In genomic region chr2:153122701-153123100, GRCm38 (mm10) we compare ENCODE assay signal across 31 mouse cellular contexts. TPM values are rescaled to one million over a fixed set of nuclear protein-coding genes. Genes with fewer than 3 reads are reported as not detected.
DNase-seq lines count a peak whose midpoint lies in the region; ATAC-seq and TF ChIP-seq lines count a peak whose summit lies in the region.
"Had no signal": no experiment of that assay in that cellular context is flagged by ENCODE, and none has a peak within 500 bp of the region (broad histone marks: within the 10 kb centered on the region; RNA-seq: fewer than 3 reads in every experiment).

No protein-coding gene starts in this region.

- WGBS in liver, postnatal 0 days (ENCODE audit: insufficient replicate concordance), result 66% methylated on average over 7 of the region's 7 CpGs
- WGBS in liver, embryonic 11.5 days, result 76% methylated on average over 7 of the region's 7 CpGs
- 81% methylated on average over 7 of the region's 7 CpGs for WGBS in stomach, postnatal 0 days
- WGBS in intestine, embryonic 16.5 days, result 82% methylated on average over 7 of the region's 7 CpGs

- H3K36me3 ChIP-seq in liver, postnatal 0 days (replicated peaks; ENCODE audit: insufficient read depth, low read length), result no peaks in the 10 kb centered on the region; the same call in 1 of the 2 replicates
- no peaks in the 10 kb centered on the region for H3K36me3 ChIP-seq in liver, embryonic 11.5 days (ENCODE audit: control insufficient read depth, insufficient read depth, low read length)
- H3K36me3 ChIP-seq in stomach, postnatal 0 days (ENCODE audit: control insufficient read depth, insufficient read depth, low read length), result no peaks in the 10 kb centered on the region
- no peaks in the 10 kb centered on the region for H3K36me3 ChIP-seq in intestine, embryonic 16.5 days (ENCODE audit: control insufficient read depth, insufficient read depth, low read length)
- H3K36me3 ChIP-seq: hindbrain, embryonic 15.5 days; liver, embryonic 13.5 days; midbrain, embryonic 12.5 days; neural tube, embryonic 13.5 days had no signal

- peaks cover 2% of the 10 kb centered on the region; the same call in 1 of the 2 replicates for H3K4me1 ChIP-seq in liver, postnatal 0 days (ENCODE audit: insufficient read depth)
- H3K4me1 ChIP-seq in liver, embryonic 11.5 days (replicated peaks; ENCODE audit: control insufficient read depth, insufficient read depth, low read length), result no peaks in the 10 kb centered on the region
- H3K4me1 ChIP-seq in bone marrow macrophage, adult 2 months (ENCODE audit: control insufficient read depth, insufficient read depth, low read length), result peaks cover 35% of the 10 kb centered on the region
- no peaks in the 10 kb centered on the region for H3K4me1 ChIP-seq in stomach, postnatal 0 days (replicated peaks; ENCODE audit: control insufficient read depth, insufficient read depth)
- no peaks in the 10 kb centered on the region for H3K4me1 ChIP-seq in intestine, embryonic 16.5 days (ENCODE audit: control insufficient read depth, insufficient read depth, low read length)
- H3K4me1 ChIP-seq: hindbrain, embryonic 15.5 days; liver, embryonic 13.5 days; midbrain, embryonic 12.5 days; neural tube, embryonic 13.5 days had no signal

- no peak for DNase-seq in liver, postnatal 0 days
- no peak for DNase-seq in liver, embryonic 11.5 days (ENCODE audit: low spot score)
- DNase-seq in right cerebral cortex, postnatal 25 days, result no peak
- no peak for DNase-seq in stomach, postnatal 0 days (ENCODE audit: low spot score)
- DNase-seq: adrenal gland, adult 2 months; adrenal gland, postnatal 36 days; cerebellum, adult 11-12 months; cerebellum, postnatal 10 days; gastrocnemius, postnatal 14 days; heart, postnatal 4 days; kidney, adult 2 months; kidney, postnatal 4 days; liver, embryonic 13.5 days; lung, embryonic 14.5 days; lung, postnatal 14 days; thymus, postnatal 14 days had no signal

- H3K27ac ChIP-seq in liver, postnatal 0 days (ENCODE audit: low read depth), result peak overlapping the region; percentile 24; the same call in 1 of the 2 replicates
- no peak overlapping the region for H3K27ac ChIP-seq in liver, embryonic 11.5 days (ENCODE audit: low read depth, low read length)
- H3K27ac ChIP-seq in bone marrow macrophage, adult 2 months (ENCODE audit: insufficient read depth, low read depth, low read length), result peak overlapping the region; percentile 69
- H3K27ac ChIP-seq in stomach, postnatal 0 days (replicated peaks), result no peak overlapping the region
- no peak overlapping the region for H3K27ac ChIP-seq in intestine, embryonic 16.5 days (ENCODE audit: low read length)
- H3K27ac ChIP-seq: hindbrain, embryonic 15.5 days; kidney, postnatal 0 days; liver, embryonic 13.5 days; midbrain, embryonic 12.5 days; neural tube, embryonic 13.5 days had no signal

- H3K9me3 ChIP-seq in liver, postnatal 0 days (ENCODE audit: low read length), result no peaks in the 10 kb centered on the region
- H3K9me3 ChIP-seq in liver, embryonic 11.5 days (ENCODE audit: control insufficient read depth, low read length), result no peaks in the 10 kb centered on the region
- no peaks in the 10 kb centered on the region for H3K9me3 ChIP-seq in stomach, postnatal 0 days (ENCODE audit: control insufficient read depth, low read length)
- no peaks in the 10 kb centered on the region for H3K9me3 ChIP-seq in intestine, embryonic 16.5 days (ENCODE audit: control insufficient read depth, low read length)
- H3K9me3 ChIP-seq: hindbrain, embryonic 15.5 days; liver, embryonic 13.5 days; midbrain, embryonic 12.5 days; neural tube, embryonic 13.5 days had no signal

- no peak for TF ChIP-seq POLR2A in bone marrow macrophage, adult 2 months (IDR thresholded peaks at IDR 0.05; ENCODE audit: borderline replicate concordance, low read depth, low read length)

- no peaks in the 10 kb centered on the region for H3K27me3 ChIP-seq in liver, postnatal 0 days (ENCODE audit: insufficient read depth, low read length)
- no peaks in the 10 kb centered on the region for H3K27me3 ChIP-seq in liver, embryonic 11.5 days (replicated peaks; ENCODE audit: control insufficient read depth, insufficient read depth, low read length)
- H3K27me3 ChIP-seq in stomach, postnatal 0 days (ENCODE audit: control insufficient read depth, insufficient read depth, low read length), result no peaks in the 10 kb centered on the region
- H3K27me3 ChIP-seq in intestine, embryonic 16.5 days (replicated peaks; ENCODE audit: control insufficient read depth, insufficient read depth, low read length), result no peaks in the 10 kb centered on the region; the same call in 1 of the 2 replicates
- H3K27me3 ChIP-seq: hindbrain, embryonic 15.5 days; liver, embryonic 13.5 days had no signal

- no peak for TF ChIP-seq EP300 in liver, postnatal 0 days (IDR thresholded peaks at IDR 0.05; ENCODE audit: low read depth)
- TF ChIP-seq EP300 in stomach, postnatal 0 days (optimal IDR thresholded peaks at IDR 0.05), result no peak

- no peak; the same call in 1 of the 2 replicates for ATAC-seq in liver, postnatal 0 days
- no peak for ATAC-seq in liver, embryonic 11.5 days (replicated peaks; ENCODE audit: low FRiP score)
- peak; percentile 40; the same call in 1 of the 2 replicates for ATAC-seq in common myeloid progenitor, adult 5-6 weeks (replicated peaks; ENCODE audit: low read depth, poor library complexity, severe bottlenecking)
- ATAC-seq in megakaryocyte progenitor cell, adult 5-6 weeks (replicated peaks; ENCODE audit: poor library complexity), result peak; percentile 40; the same call in 1 of the 2 replicates
- no peak for ATAC-seq in stomach, postnatal 0 days (ENCODE audit: low FRiP score, low TSS enrichment)
- no peak for ATAC-seq in intestine, embryonic 16.5 days
- ATAC-seq: activated CD4-positive, CD25-positive, alpha-beta regulatory T cell, adult 4 months; inflammation-experienced regulatory T-cells, adult 6 months had no signal

- no peak overlapping the region for H3K4me3 ChIP-seq in liver, postnatal 0 days (ENCODE audit: low read depth, low read length)
- no peak overlapping the region for H3K4me3 ChIP-seq in liver, embryonic 11.5 days (ENCODE audit: low read depth, low read length)
- no peak overlapping the region for H3K4me3 ChIP-seq in bone marrow macrophage, adult 2 months (ENCODE audit: insufficient read depth, low read length)
- no peak overlapping the region for H3K4me3 ChIP-seq in stomach, postnatal 0 days (ENCODE audit: low read depth, low read length)
- no peak overlapping the region for H3K4me3 ChIP-seq in intestine, embryonic 16.5 days (ENCODE audit: low read length)
- H3K4me3 ChIP-seq: erythroblast, embryonic 14.5 days; hindbrain, embryonic 15.5 days; liver, embryonic 13.5 days; megakaryocyte, embryonic 14.5 days; midbrain, embryonic 12.5 days; neural tube, embryonic 13.5 days had no signal

- H3K4me2 ChIP-seq in liver, postnatal 0 days (ENCODE audit: low read depth, low read length), result no peak overlapping the region
- no peak overlapping the region for H3K4me2 ChIP-seq in liver, embryonic 11.5 days
- H3K4me2 ChIP-seq in stomach, postnatal 0 days (replicated peaks; ENCODE audit: low read depth), result no peak overlapping the region
- H3K4me2 ChIP-seq in intestine, embryonic 16.5 days (ENCODE audit: low read depth, low read length), result no peak overlapping the region
- H3K4me2 ChIP-seq: heart, embryonic 11.5 days; hindbrain, embryonic 15.5 days; liver, embryonic 13.5 days; lung, embryonic 14.5 days; midbrain, embryonic 12.5 days; neural tube, embryonic 13.5 days had no signal

- H3K9ac ChIP-seq in liver, postnatal 0 days (replicated peaks), result no peak overlapping the region
- H3K9ac ChIP-seq in liver, embryonic 11.5 days (ENCODE audit: low read depth, low read length), result no peak overlapping the region
- H3K9ac ChIP-seq in stomach, postnatal 0 days (ENCODE audit: low read length), result no peak overlapping the region
- H3K9ac ChIP-seq in intestine, embryonic 16.5 days (ENCODE audit: low read depth, low read length), result no peak overlapping the region
- H3K9ac ChIP-seq: hindbrain, embryonic 15.5 days; liver, embryonic 13.5 days; lung, embryonic 14.5 days; midbrain, embryonic 12.5 days; neural tube, embryonic 13.5 days had no signal

- TF ChIP-seq CTCF in liver, postnatal 0 days (IDR thresholded peaks at IDR 0.05; ENCODE audit: low read depth), result no peak
- no peak for TF ChIP-seq CTCF in bone marrow macrophage, adult 2 months (IDR thresholded peaks at IDR 0.05; ENCODE audit: low read depth, low read length)
- no peak for TF ChIP-seq CTCF in stomach, postnatal 0 days (IDR thresholded peaks at IDR 0.05; ENCODE audit: low read depth)

RNA-seq across cellular contexts. Expression of gene Hck, which starts 14.4 kb away (rescaled TPM):
- polyA plus RNA-seq in liver, postnatal 0 days (2015; fragmentation: Nextera tagmentation; extraction: Ambion mirVana), result 13.3 and 14.0 TPM in 2 replicates
- polyA plus RNA-seq in liver, embryonic 11.5 days (2014; fragmentation: Nextera tagmentation; extraction: Ambion mirVana), result 5.1 and 5.2 TPM in 2 replicates
- 128 and 146 TPM in 2 replicates for polyA plus RNA-seq in bone marrow macrophage, adult 2 months (2012; ENCODE audit: insufficient read depth, insufficient read length, missing spikeins)
- 2.2 and 5.9 TPM in 2 replicates for total RNA-seq in common myeloid progenitor, adult 5-6 weeks (2017)
- 16.3 and 17.3 TPM in 2 replicates for total RNA-seq in megakaryocyte progenitor cell, adult 5-6 weeks (2015)
- 20.1 and 25.7 TPM in 2 replicates for total RNA-seq in megakaryocyte progenitor cell, adult 5-6 weeks (2017)
- polyA plus RNA-seq in stomach, postnatal 0 days (2015; fragmentation: Nextera tagmentation; extraction: Ambion mirVana), result 3.2 and 3.6 TPM in 2 replicates
- polyA plus RNA-seq in intestine, embryonic 16.5 days (2015; fragmentation: Nextera tagmentation; extraction: Ambion mirVana), result 5.4 and 6.2 TPM in 2 replicates

RNA-seq across cellular contexts. Expression of gene Tm9sf4, which starts 38.4 kb away (rescaled TPM):
- 24.4 and 24.7 TPM in 2 replicates for polyA plus RNA-seq in liver, postnatal 0 days (2015; fragmentation: Nextera tagmentation; extraction: Ambion mirVana)
- polyA plus RNA-seq in liver, embryonic 11.5 days (2014; fragmentation: Nextera tagmentation; extraction: Ambion mirVana), result 65.4 and 71.4 TPM in 2 replicates
- 68.7 and 73.5 TPM in 2 replicates for polyA plus RNA-seq in bone marrow macrophage, adult 2 months (2012; ENCODE audit: insufficient read depth, insufficient read length, missing spikeins)
- 80.5 and 106 TPM in 2 replicates for total RNA-seq in common myeloid progenitor, adult 5-6 weeks (2017)
- 59.2 and 60.4 TPM in 2 replicates for total RNA-seq in megakaryocyte progenitor cell, adult 5-6 weeks (2015)
- 65.8 and 89.2 TPM in 2 replicates for total RNA-seq in megakaryocyte progenitor cell, adult 5-6 weeks (2017)
- polyA plus RNA-seq in stomach, postnatal 0 days (2015; fragmentation: Nextera tagmentation; extraction: Ambion mirVana), result 44.0 and 45.6 TPM in 2 replicates
- 95.8 and 101 TPM in 2 replicates for polyA plus RNA-seq in intestine, embryonic 16.5 days (2015; fragmentation: Nextera tagmentation; extraction: Ambion mirVana)

RNA-seq across cellular contexts. Expression of gene Ccm2l, which starts 56.9 kb away (rescaled TPM):
- polyA plus RNA-seq in liver, postnatal 0 days (2015; fragmentation: Nextera tagmentation; extraction: Ambion mirVana), result 0.89 and 1.1 TPM in 2 replicates
- 1.5 and 2.0 TPM in 2 replicates for polyA plus RNA-seq in liver, embryonic 11.5 days (2014; fragmentation: Nextera tagmentation; extraction: Ambion mirVana)
- polyA plus RNA-seq in bone marrow macrophage, adult 2 months (2012; ENCODE audit: insufficient read depth, insufficient read length, missing spikeins), result not detected in 2 replicates
- 0.73 TPM in 1 of 2 replicates, not detected in the other for total RNA-seq in common myeloid progenitor, adult 5-6 weeks (2017)
- total RNA-seq in megakaryocyte progenitor cell, adult 5-6 weeks (2015), result 2.5 and 2.8 TPM in 2 replicates
- 1.2 and 2.2 TPM in 2 replicates for total RNA-seq in megakaryocyte progenitor cell, adult 5-6 weeks (2017)
- polyA plus RNA-seq in stomach, postnatal 0 days (2015; fragmentation: Nextera tagmentation; extraction: Ambion mirVana), result 1.1 and 1.2 TPM in 2 replicates
- polyA plus RNA-seq in intestine, embryonic 16.5 days (2015; fragmentation: Nextera tagmentation; extraction: Ambion mirVana), result 0.59 and 0.92 TPM in 2 replicates
- total RNA-seq: CH12.LX had no signal
- polyA plus RNA-seq: activated CD4-positive, CD25-positive, alpha-beta regulatory T cell, adult 4 months; C2C12; erythroblast, embryonic 14.5 days; inflammation-experienced regulatory T-cells, adult 6 months had no signal

Comparison
In these comparisons a context has a peak if more than half of its experiments do, and no peak if none do; other contexts are left out.
1. H3K27ac ChIP-seq: peak in liver, postnatal 0 days (single experiment) and bone marrow macrophage, adult 2 months (single experiment); none in liver, embryonic 11.5 days (single experiment), stomach, postnatal 0 days (single experiment) and intestine, embryonic 16.5 days (single experiment).
2. ATAC-seq: peak in common myeloid progenitor, adult 5-6 weeks (single experiment) and megakaryocyte progenitor cell, adult 5-6 weeks (single experiment); none in liver, postnatal 0 days (single experiment), liver, embryonic 11.5 days (single experiment), stomach, postnatal 0 days (single experiment) and intestine, embryonic 16.5 days (single experiment).